Mouse (Mus musculus): Measurements from ENCODE around the gene Kcnab1. TPM values are rescaled to one million over a fixed set of nuclear protein-coding genes. Genes with fewer than 3 reads are reported as not detected.
"Not testable (repeated sequence)": the region's sequence is repeated elsewhere in the genome, so short reads cannot be mapped to it uniquely, and the experiment has no call there.

The Kcnab1 gene
- polyA plus RNA-seq, 2 experiments = 4.2 to 9.2 TPM

DNA sequence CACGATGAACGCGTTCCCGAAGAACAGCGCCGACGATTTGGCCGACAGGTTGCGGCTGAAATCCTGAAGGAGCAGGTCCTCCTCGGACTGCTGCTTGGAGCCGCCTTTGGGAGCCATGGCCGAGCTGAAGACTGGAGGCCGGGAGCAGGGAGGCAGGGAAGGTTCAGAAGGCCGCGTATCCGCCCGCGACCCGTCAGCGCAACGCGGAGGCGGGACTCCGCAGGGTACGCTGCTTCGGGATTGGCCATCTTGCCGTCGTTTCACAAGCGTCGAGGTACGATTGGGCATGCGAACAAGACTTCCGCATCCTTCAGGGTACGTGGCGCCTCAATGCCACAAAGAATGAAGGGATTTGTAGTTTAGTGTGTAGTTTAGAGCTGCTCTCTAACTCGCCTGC, 283.2 kb downstream of the Kcnab1 start, which contains the start of gene Ssr3:
Gene Ssr3 (minus strand): TSS at position 203 of the 397 bp plus-strand sequence.
- ATAC-seq (ENCODE audit: low FRiP score, low read depth) (peak; percentile 99), DNase-seq (ENCODE audit: low spot score) (peak; percentile 97)
- H3K9me3 ChIP-seq (ENCODE audit: control insufficient read depth, low read length) = no peaks in the 10 kb centered on the region
- TF ChIP-seq POLR2A (IDR thresholded peaks at IDR 0.05; ENCODE audit: borderline replicate concordance, extremely low read depth, insufficient read depth, insufficient read length) = peak; percentile 88; the same call in 1 of the 2 replicates
- peaks cover 2% of the 10 kb centered on the region; the same call in 1 of the 2 replicates for H3K4me1 ChIP-seq (ENCODE audit: control insufficient read depth, insufficient read depth, low read length)
- WGBS = under 1% methylated on average over 34 of the region's 36 CpGs
- H3K4me2 ChIP-seq (replicated peaks; ENCODE audit: low read depth, low read length, severe bottlenecking) = peak within 1 kb of the TSS; percentile 86
- H3K9ac ChIP-seq (ENCODE audit: low read depth, low read length, severe bottlenecking) = peak within 1 kb of the TSS; percentile 97
- no peaks in the 10 kb centered on the region for H3K27me3 ChIP-seq (ENCODE audit: control insufficient read depth, insufficient read depth, low read length)
- peak within 1 kb of the TSS; percentile 93 for H3K27ac ChIP-seq (replicated peaks; ENCODE audit: low read depth, low read length)
- H3K4me3 ChIP-seq (replicated peaks; ENCODE audit: low read length) = peak within 1 kb of the TSS; percentile 93
- H3K36me3 ChIP-seq (ENCODE audit: control insufficient read depth, insufficient read depth, low read length) = peaks cover 29% of the 10 kb centered on the region

DNA sequence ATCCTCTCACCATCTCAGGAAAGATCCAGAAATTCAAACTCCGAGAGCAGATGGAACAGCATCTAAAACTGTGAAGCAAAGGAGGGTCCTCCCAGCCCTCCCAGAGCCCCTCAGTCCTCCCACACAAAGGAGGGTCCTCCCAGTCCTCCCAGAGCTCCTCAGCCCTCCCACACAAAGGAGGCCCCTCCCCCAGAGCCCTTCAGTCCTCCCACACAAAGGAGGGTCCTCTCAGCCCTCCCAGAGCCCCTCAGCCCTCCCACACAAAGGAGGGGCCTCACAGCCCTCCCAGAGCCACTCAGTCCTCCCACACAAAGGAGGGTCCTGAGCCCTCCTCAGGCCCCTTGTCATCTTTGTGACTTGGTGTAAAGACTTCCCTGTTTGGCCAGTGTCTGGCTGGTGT, 285.9 kb downstream of the Kcnab1 start:
- not testable (repeated sequence) for H3K27ac ChIP-seq (replicated peaks; ENCODE audit: low read depth, low read length); H3K4me2 ChIP-seq (replicated peaks; ENCODE audit: low read depth, low read length, severe bottlenecking); H3K36me3 ChIP-seq (ENCODE audit: control insufficient read depth, insufficient read depth, low read length); H3K4me1 ChIP-seq (ENCODE audit: control insufficient read depth, insufficient read depth, low read length); H3K4me3 ChIP-seq (replicated peaks; ENCODE audit: low read length); H3K9ac ChIP-seq (ENCODE audit: low read depth, low read length, severe bottlenecking); DNase-seq (ENCODE audit: low spot score); H3K27me3 ChIP-seq (ENCODE audit: control insufficient read depth, insufficient read depth, low read length); H3K9me3 ChIP-seq (ENCODE audit: control insufficient read depth, low read length); ATAC-seq (ENCODE audit: low FRiP score, low read depth)
- 94% methylated on average over 1 of the region's 1 CpGs for WGBS

DNA sequence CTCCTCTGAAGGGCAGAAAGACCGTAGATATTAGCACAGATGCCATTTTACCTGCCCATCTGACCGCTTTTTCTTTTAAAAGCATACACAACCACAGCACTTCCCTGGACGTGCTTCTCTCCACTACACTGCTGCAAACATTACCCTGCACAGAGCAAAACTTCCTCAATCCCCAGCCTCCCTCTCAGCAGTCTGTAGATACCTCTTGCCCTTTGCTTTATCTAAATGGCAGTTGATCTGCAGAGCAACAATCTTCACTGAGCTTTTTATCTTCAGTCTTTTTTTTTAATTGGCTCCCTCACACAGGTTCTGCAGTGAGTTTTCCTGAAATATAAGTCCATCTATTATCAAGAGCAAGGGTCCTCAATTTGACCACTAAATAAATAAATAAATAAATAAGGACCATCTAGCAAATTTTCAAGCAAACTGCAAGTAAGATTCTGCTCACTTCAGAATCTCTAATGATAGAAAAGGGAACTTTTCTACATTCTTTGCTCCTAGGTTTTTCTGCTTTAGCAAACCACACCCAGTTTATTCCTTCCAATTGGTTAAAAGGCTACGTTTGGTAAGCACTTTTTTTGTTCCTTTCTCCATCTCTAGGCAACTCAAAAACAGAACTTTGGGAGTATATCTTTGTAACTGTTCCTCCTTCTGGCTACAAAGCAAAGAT, 287.8 kb downstream of the Kcnab1 start:
- Histone ChIP-seq H3K9me3 (ENCODE audit: control insufficient read depth, low read length) (no peaks in the 10 kb centered on the region), H3K27me3 (ENCODE audit: control insufficient read depth, insufficient read depth, low read length) (no peaks in the 10 kb centered on the region), H3K4me1 (ENCODE audit: control insufficient read depth, insufficient read depth, low read length) (no peaks in the 10 kb centered on the region), H3K36me3 (ENCODE audit: control insufficient read depth, insufficient read depth, low read length) (no peaks in the 10 kb centered on the region), H3K4me3 (replicated peaks; ENCODE audit: low read length) (no peak overlapping the region), H3K9ac (ENCODE audit: low read depth, low read length, severe bottlenecking) (no peak overlapping the region), H3K4me2 (replicated peaks; ENCODE audit: low read depth, low read length, severe bottlenecking) (no peak overlapping the region), H3K27ac (replicated peaks; ENCODE audit: low read depth, low read length) (no peak overlapping the region)
- WGBS = 84% methylated on average over 4 of the region's 4 CpGs
- no peak for TF ChIP-seq POLR2A (IDR thresholded peaks at IDR 0.05; ENCODE audit: borderline replicate concordance, extremely low read depth, insufficient read depth, insufficient read length)
- no peak for DNase-seq (ENCODE audit: low spot score)
- no peak for ATAC-seq (ENCODE audit: low FRiP score, low read depth)

DNA sequence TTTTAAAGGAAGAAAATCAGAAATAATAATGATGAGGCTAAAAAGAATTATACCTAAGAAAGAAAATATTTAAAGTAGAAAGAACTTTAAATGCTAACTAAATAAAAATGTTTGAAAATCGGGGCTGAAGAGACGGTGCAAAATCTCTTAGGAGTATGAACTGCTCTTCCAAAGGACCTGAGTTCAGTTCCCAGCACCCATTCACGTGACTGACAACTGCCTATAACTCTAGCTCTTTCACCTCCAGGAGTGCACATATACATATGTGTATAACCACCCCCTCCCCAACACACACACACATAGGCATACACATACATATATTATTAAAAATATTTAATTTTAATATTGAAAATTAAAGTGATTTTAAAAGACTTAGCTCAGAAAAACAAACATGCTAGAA, 288.4 kb downstream of the Kcnab1 start:
- Histone ChIP-seq H3K9ac (ENCODE audit: low read depth, low read length, severe bottlenecking) (no peak overlapping the region), H3K4me1 (ENCODE audit: control insufficient read depth, insufficient read depth, low read length) (no peaks in the 10 kb centered on the region), H3K9me3 (ENCODE audit: control insufficient read depth, low read length) (no peaks in the 10 kb centered on the region), H3K27me3 (ENCODE audit: control insufficient read depth, insufficient read depth, low read length) (no peaks in the 10 kb centered on the region), H3K27ac (replicated peaks; ENCODE audit: low read depth, low read length) (no peak overlapping the region), H3K4me2 (replicated peaks; ENCODE audit: low read depth, low read length, severe bottlenecking) (no peak overlapping the region), H3K36me3 (ENCODE audit: control insufficient read depth, insufficient read depth, low read length) (no peaks in the 10 kb centered on the region), H3K4me3 (replicated peaks; ENCODE audit: low read length) (no peak overlapping the region)
- 96% methylated on average over 3 of the region's 3 CpGs for WGBS
- ATAC-seq (ENCODE audit: low FRiP score, low read depth) = no peak
- DNase-seq (ENCODE audit: low spot score) = no peak
- no peak for TF ChIP-seq POLR2A (IDR thresholded peaks at IDR 0.05; ENCODE audit: borderline replicate concordance, extremely low read depth, insufficient read depth, insufficient read length)

DNA sequence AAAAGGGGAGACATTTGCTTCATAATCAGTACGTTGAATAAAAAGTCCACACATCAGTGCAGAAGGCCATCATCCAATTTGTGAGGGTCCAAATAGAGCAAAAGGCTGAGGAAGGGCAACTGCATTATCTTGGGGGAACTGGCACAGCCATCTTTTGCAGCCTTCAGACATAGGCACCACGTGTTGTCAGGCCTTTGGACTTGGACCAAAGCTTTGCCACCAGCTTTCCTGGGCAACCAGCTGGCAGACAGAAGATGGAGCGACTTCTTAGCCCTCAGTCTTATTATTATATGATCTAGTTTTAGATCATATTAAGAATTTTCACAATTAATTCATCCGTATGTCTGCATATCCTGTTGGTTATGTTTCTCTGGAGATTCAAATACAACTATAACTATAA, 296.6 kb downstream of the Kcnab1 start:
- Histone ChIP-seq H3K36me3 (ENCODE audit: control insufficient read depth, insufficient read depth, low read length) (no peaks in the 10 kb centered on the region), H3K27me3 (ENCODE audit: control insufficient read depth, insufficient read depth, low read length) (no peaks in the 10 kb centered on the region), H3K4me1 (ENCODE audit: control insufficient read depth, insufficient read depth, low read length) (no peaks in the 10 kb centered on the region), H3K4me2 (replicated peaks; ENCODE audit: low read depth, low read length, severe bottlenecking) (no peak overlapping the region), H3K9me3 (ENCODE audit: control insufficient read depth, low read length) (no peaks in the 10 kb centered on the region), H3K9ac (ENCODE audit: low read depth, low read length, severe bottlenecking) (no peak overlapping the region), H3K4me3 (replicated peaks; ENCODE audit: low read length) (no peak overlapping the region), H3K27ac (replicated peaks; ENCODE audit: low read depth, low read length) (no peak overlapping the region)
- TF ChIP-seq POLR2A (IDR thresholded peaks at IDR 0.05; ENCODE audit: borderline replicate concordance, extremely low read depth, insufficient read depth, insufficient read length) = no peak
- ATAC-seq (ENCODE audit: low FRiP score, low read depth) = no peak
- no peak for DNase-seq (ENCODE audit: low spot score)
- 70% methylated on average over 4 of the region's 4 CpGs for WGBS
